Mouse (Mus musculus): ENCODE measurements around the gene Hao1. TPM values are rescaled to one million over a fixed set of nuclear protein-coding genes. Genes with fewer than 3 reads are reported as not detected.

The Hao1 gene
- polyA plus RNA-seq, 1 experiment from 2014 or later, result not detected

Other genes starting within 250 kb of the Hao1 start
- gene Tmx4, start 89.8 kb upstream of the Hao1 start, polyA plus RNA-seq (2014; fragmentation: Nextera tagmentation; extraction: Ambion mirVana), result 142 and 147 TPM in 2 replicates
- gene Plcb1, start 231.7 kb upstream of the Hao1 start, polyA plus RNA-seq (2014; fragmentation: Nextera tagmentation; extraction: Ambion mirVana), result 69.0 and 72.8 TPM in 2 replicates

All from hindbrain, embryonic 14.5 days (tissue).